Mouse (Mus musculus) heart, adult 11 months (tissue): ENCODE measurements around the gene Vdr.
A peak's percentile ranks its signal among the peaks of the same experiment; 100 is the strongest.

Experiments used
- DNase-seq: peaks from one replicate; pipeline ENCODE4 v3.0.0; 2022

Vdr gene

DNA sequence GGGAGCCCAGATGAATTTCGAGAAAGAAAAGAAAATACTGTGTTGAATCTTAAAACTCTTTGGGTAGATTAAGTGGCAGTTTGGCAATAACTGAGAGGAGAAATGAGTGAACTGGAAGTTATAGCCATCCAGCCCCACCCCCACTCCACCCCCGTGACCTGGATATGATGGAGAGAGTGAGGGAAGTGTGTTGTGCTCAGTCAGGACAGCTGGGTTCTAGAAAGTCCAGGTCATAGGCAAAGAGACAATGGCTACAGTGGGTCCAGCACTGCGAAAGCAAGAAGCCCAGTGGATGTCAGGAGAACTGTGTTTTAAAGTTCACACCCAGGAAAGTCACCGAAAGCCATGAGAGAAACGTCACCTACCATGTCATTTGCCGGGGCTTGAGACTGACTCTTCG is 8.8 kb upstream of the Vdr start:
- no peak for DNase-seq

DNA sequence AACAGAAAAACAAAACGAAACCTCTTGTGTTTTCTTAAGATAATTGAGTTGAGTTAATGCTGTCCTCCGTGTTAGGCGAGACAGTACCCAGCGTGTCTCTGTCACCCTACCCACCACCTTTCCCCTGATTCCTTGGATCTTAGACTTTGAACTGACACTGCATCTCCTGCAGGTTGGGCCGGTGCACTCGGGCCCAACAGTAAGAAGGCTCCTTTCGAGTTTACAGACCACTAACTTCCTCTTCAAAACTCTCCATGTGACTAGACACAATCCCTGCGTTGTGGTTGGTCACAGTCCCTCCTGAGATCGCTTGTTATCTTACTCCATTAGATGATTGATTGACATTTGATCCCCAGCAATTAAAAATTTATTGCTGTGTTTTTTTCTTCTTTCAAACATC is 7.6 kb upstream of the Vdr start:
- no peak for DNase-seq

DNA sequence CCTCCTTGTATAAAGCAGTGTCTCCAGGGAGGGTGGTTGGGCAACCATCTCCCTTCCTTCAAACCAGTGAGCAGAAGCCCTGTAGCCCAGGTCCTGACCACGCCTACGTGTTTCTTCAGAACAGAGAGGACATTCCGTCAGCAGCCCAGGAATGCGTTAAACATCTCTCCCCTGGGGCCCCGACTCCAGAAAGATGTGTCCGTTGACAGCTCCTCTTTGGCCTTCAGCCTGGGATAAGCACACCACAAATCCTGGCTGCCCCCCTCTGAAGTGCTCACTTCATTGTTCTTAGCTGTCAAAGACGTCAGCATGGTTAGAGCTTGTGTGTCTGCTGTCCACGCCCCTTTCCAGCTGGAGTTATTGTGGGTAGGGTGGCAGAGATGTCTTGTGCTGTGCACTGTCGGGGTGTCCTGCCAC is 3.9 kb upstream of the Vdr start:
- DNase-seq = peak; percentile 94

DNA sequence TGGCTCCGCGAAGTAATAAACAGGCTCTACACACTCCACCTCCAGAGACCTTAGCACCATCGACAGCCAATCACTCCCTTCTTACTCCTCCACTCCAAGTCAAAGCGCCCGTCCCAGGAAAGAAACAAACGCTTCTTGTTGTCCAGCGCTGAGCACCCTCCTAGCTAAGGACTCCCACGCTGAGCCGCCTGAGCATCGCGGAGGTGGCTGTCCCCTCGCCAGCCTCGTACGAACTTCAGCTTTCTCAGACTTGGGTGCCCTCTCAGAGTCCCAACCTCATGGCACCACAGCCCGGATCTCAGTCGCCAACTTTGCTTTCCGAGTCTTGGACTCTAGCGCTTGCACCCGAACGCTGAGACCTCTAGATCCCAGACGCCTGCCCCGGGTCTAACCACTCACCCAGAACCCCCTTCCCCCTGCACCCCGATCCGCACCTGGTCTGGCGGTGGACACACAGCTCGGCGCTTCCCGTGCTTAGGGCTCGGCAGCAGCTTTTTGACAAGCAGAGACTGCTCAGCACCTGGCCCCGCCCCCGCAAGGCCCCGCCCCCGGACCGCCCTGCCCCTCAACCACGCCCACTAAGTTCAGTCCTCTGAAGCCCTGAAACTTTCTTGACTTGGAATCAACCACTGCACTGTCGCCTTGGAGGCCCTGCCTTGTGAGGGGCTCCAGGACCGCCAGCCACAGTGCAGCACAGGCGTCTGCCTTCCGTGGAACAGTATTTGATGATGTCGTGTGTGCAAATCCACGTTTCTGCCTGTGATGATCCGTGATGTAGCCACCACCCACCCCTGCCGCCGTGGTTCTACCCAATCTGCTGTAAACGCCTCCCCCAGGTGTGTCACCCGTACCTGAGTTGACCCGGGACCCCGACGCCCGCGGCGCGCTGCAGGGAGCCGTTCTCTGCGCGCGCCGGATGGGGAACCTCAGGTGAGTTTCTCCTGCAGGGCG is 2.4 kb downstream of the Vdr start:
- DNase-seq = peak; percentile 96

DNA sequence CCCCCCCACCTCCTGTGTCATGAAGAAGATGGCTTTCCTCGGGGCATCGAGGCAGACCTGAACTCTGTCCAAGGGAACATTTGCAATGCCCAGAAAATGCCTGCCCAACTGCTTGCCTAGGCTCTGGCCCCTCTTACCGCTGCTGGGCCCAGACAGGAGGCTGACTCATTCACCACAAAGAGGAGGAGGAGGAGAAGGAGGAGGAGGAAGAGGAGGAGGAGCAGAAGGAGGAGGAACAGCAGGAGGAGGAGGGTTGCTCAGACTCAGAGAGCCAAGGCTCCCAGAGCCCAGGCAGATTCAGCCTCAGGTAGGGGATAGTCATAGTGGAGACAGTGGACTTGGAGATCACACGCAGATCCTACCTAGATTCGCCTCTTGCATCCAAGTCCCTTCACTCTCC is 3.2 kb downstream of the Vdr start:
- no peak for DNase-seq

DNA sequence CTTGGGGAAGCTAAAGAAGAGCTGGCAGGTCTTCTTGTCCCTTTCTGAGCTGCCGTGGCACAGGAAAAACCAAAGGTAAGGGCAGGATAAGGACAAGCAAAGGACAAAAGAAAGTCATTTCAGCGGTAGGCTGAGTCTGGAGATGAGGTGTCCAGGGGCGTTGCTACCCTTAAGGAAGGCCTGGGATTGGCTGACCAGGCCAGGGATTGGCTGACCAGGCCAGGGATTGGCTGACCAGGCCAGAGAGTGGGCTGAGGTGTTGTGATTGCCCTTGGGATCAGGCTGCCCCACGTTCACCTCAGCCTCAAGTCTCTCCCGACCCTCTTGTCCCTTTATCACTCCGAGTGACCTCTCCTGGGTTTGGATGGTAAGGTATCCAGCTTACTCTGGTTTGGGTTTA is 5.1 kb downstream of the Vdr start:
- no peak for DNase-seq

DNA sequence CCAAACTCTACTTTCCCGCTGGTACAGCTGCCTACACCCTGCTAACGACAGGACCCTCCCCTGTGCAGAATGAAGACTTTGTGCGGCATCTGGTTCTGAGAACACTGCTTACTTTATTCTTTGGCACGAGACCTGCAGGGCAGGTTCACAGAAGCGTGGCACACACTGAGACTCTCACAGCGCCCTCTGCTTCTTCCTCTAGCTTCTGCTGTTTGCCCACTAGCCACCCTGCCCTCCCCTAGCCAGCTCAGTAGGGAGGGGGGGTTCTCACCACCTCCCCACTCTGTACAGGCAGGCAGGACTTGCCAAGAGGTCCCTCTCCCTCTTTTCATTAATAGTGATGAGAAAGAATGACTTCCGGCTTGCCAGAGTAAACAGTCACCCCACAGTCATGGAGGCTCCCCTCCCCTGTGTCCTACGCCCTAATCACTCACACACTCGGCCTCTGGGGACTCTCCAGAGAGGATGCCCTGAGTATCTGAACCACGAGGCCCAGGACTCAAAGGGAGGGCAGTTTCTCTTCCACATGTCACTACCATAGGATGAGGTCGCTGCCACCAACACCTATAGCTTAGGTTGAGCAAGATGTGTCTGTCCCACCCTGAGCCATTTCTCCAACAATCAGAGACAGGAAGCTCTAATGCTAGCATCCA is 6.0 kb downstream of the Vdr start:
- no peak for DNase-seq

DNA sequence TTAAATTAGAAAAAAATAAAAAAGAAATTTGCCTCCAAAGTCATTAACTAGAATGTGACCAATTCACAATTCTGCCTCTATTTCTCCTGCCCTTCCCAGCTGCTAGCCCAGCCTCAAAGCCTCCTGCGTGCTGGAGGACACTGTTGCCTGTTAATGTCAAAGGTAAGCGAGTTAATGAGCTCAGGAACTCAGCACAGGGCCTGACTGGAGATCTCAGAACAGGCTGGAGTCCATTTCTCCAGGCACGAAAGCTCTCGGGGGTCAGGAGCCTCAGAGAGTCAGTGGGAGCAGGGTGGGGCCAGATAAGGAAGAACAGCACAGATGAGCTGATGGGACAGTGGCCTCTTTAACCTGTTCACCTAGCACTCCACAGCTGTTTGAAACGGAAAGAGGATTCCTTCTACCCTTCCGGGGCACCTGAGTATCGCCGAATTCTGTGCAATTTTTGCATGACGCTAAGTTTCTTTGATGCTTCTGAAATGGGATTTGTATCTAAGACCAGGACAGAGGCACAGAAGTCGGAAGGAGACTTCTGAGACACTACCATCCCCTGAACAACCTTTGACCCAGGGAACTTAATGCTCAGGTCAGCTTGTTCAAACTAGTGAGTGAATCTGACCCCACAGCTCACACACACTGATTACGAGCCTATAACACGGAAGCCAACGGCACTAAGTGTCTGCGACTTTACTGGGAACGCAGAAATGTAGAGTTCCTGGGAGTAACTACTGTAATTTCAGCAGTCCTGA is 7.0 kb downstream of the Vdr start:
- no peak for DNase-seq

DNA sequence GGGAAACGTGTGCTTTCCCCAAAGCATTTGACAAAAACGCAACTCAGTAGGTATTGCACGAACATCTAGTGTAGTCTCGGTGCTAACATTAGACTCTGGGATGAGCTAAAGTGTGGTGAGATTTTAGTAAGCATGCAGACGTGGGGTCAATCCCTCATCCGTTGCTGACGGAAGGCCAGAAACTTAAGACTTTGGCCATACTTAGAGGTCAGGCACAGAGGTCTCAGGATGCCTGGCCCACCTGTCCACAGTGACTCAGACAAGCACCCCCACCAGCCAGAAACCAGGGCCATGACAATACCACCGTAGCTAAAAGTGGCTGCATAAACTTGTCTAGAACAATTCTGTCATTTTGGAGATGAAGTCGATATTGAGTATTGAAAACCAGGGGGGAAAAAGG is 9.4 kb downstream of the Vdr start:
- no peak for DNase-seq

DNA sequence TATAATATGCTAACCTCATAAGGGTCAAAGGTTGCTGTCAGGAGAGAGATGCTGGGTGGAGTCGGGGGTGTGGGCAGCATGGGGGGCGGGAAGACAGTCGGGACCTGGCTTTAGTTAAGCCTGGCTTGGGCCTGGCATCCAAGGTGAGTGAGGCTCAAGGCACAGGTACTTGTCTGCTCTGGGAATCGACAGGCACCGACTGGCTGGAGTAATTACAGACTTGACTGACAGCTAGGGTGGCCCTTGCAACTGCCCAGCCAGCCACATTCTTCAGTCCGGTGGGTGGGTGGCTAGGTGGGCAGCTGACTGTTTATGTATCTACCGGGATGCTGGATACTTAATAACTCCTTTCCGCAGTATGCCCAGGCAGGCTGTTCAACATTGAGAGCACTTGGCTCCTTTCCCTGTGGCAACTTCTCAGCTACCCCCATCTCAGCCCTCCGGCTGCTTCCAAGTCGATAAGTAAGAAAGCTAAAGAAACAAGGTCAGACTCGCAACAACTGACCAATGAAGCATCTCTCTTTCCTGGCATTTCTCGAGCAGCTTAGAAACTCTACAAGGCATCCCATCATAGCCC is 10.0 kb downstream of the Vdr start:
- no peak for DNase-seq

DNA sequence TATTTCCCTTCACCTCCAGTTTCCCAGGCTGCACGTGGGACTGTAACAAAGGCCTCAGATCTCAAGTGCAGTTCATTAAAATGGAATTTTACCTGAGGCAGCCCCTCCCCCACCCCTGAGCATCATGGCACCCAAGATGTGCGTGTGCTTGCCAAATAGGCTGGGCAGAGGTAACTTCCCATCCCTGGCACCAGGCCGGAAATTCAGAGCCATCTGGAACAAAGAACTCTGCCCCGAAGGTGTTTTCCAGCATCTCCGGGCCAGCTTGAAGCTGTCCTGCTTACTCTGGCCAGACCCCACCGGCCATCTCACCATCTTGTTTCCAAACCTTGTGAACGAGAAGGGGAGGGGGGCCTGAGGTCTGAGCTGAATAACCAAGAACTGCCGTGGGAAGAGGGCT is 10.7 kb downstream of the Vdr start:
- no peak for DNase-seq

DNA sequence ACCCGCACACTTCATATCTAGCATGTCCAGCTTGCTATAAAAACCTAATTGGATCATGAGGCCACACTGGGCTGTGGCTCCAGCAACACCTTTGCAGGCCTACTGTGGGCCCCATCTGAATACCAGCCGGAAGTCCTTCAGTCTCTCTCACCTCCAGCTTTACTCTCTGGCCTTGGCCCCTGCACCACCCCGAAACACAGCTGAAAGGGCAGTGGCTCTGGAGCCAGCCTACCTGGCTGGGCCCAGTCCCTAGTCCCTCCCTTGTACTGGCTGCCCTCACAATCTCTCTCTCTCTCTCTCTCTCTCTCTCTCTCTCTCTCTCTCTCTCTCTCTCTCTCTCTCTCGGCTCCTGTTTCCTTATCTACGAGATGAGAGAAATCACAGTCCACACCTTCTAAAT is 11.6 kb downstream of the Vdr start:
- no peak for DNase-seq

DNA sequence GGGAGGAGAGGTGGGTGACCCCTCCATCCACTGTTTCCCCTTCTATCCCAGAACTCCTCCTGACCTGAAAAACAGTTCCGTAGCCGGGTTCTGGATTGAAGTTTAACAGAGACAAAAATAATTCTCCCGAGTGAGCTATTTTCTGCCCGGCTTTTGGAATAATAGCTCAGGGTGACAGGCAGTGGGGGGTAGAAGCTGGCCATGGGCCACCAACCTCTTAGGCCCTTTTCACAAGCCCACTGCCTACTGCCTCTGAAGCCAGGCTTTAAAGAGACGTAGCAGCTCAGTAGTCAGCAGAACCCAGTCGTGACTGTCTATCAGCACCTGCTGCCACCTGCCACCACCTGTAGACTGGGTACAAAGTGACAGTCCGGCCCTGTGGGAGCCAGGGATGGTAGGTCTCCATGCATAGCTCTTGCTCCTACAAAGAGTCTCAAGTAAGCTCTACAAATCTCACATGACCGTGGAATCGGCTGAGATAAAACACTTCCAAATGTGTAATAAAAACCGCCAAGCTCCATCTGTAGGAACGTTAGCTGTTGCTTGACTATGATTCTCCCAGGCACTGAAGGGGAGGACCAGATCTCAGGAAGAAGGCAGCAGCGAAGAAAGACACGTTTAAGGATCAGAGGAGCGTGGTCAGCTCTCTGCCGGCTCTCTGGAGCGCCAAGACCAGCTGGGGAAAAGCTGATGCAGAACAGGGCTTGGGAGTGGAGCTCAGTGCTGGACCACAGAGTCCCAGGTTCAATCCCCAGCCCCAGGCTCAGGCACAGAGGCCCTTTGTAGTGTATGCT is 13.4 kb downstream of the Vdr start:
- no peak for DNase-seq

DNA sequence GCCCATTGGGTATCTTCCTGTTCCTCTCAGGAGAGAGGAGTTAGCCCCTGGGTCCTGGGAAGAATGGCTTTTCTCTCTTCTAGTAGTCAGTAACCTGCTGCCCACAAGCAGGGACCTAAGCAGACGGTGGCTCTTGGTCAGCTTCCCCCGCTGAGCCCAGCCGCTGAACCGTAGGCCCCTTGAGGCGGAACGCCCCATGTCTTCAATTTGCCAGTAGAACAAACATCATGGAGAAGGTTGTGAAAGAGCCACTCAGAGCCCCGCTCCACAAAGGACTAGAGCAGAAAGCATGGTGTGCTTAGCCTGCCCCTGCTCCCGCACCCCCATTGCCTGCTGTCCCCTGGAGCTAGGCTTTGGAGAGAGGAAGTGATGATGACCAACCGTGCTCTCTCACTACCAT is 14.1 kb downstream of the Vdr start:
- DNase-seq = no peak

DNA sequence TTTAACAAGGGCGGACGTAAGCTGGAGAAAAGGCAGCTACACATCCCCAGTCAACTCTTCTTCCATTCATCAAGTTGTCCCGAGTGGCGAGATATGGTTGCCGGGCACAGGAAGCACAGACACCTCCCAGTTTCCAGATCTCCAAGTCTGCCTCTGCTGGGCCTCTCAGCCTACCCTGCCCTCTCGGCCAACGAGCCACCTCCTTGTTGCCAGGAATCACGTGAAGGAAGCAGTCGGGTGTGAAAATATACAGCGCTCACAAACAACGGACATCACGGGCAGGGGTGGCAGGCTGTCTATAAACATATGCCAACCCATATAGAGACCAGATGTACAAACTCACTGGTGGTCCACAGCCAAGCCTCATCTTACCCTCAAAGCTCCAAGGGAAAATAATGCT is 14.6 kb downstream of the Vdr start:
- no peak for DNase-seq

DNA sequence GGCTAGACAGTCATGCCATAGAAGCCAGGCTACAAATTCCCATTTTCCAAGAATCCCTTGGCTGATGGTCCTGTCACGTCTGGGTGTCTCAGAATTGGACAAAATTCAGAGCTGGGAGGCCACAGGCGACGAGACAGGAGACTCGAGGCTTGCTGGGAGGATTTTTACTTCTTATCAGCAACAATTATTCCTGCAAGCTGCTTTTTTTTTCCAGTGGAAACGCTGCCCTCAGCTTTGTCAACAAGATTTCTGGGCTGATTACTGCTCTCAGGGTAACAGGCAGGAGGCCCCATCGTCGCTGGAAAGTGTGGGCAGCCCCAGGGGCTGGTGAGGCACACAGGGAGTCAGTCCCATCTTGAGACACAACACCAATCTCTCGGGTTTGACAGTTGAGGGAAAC is 17.9 kb downstream of the Vdr start:
- no peak for DNase-seq

DNA sequence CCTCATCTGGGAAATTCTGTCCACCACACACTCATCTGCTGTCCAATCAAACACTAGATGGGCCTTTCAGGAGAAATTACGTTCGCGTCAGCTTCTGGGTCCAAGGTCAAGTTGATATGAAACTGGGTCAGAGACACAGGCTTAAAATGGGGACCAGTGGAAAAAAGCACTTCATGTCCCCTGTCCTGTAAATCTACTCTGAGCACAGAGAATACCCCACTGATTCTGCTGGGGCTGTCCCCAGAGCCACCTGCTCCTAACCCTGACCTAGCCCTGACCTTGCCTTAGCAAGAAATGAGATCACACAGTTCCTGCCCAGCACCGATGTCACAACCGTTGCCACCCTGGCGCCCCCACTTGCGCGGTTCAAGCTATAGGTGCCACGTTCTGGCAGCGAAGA is 20.0 kb downstream of the Vdr start:
- no peak for DNase-seq

DNA sequence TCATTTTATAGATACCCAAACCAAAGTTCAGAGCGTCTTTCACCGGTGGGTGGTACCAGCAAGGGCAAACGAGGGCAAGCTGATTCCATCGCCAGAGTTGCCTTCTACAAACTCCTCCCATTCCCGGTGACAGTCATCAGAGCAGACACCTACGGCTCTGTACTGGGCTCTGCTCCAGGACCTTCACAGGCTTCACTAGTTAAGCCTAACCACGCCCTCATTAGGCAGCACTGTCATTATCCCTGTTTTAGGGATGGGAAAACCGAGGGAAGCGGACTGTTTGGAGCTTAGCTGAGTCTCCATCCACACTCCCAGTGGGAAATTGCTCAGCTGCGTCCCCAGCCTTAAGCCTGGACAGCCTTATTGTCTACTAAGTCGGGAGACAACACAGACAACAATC is 20.4 kb downstream of the Vdr start:
- DNase-seq = peak; percentile 95

DNA sequence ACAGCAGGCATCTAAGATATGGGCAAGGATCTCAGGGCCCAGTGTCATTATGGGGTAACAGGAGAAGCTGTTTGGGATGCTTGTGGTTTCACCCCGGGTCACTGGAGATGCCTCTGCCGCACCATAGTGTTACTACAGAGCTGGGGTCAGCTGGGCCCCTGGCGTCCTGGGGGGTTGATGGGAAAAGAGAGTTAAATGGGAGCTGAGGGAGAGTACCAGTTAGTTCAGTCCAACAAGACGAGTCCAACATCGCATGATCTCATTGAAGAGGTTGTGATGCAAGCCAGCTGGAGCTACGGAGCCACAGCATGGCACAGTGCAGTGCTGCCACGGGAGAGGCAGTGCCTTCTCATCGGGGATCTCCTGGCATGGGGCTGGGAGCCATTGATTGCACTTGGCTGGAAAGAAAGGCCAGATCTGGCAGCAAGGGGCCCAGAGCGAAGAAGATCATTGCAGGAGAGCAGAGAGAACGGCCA is 22.9 kb downstream of the Vdr start:
- DNase-seq = peak; percentile 80

DNA sequence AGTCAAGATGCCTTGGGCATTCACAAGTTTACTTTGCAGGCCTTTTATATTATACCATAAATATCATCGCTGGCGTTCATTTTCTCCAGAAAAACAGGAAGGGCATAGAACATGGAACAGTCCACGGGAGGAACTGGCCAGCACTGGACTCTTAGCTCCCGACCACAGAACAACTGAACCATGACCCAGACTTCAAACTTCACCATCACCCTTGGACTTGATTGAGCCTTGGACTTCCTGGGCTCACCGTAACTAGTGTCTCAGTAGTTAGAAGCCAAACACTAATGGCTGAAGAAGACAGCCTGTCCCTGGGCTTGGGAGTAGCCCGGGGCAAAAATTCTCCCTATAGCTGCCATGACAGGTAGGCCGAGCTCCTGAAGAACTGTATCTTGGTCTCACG is 29.0 kb downstream of the Vdr start:
- no peak for DNase-seq

DNA sequence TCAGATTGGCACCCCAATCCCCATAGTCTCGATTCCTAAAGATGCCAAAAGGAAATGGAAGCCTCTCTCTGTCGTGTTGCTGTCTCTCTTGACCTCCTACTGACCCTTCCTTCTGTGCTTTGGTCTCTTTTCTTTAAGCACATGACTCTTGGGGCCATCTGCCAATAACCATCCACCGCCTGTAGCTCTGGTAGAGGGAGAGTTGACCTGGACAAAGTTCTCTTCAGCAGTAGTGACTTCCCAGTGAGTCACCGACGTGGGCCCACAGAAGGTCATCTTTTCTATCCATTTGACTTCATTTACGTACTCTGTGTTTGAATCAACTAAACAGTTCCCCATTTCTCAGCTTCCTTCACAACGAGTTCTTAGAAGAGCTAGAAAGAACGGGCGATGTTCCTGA is 30.0 kb downstream of the Vdr start:
- no peak for DNase-seq

DNA sequence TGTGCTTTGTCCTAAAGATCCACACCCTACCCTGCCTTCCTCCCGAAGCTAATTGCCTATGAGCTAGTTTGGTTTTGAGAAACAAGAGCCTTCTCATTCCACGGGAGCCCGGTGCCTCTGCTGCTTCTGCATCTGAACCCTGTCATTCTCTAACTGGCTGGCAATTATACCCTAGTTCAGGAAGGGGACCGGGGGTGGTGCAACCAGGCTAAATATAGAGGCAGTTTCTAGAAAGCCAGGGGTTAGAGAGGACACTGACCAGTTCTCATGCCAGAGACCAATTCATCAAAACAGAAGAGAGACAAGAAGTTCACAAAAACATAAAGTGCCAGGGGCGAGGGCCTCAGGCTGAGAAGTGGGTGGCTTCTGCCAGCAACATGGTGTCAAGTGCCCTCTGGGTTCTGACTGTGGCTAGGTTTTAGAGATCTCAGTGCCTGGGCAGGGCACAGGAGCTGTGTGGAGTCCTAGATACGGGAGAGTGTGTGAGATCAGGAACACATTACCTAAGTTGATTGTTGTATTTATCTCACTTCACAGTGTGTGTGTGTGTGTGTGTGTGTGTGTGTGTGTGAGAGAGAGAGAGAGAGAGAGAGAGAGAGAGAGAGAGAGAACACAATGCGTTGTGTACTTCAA is 31.6 kb downstream of the Vdr start:
- peak; percentile 92 for DNase-seq
